Mouse (Mus musculus) 3T3-L1 (cell line): ENCODE data around the gene Chdh.

Experiments used
- DNase-seq: peaks from one replicate; pipeline ENCODE4 v3.0.0-alpha.2; 2015; ENCODE audit warnings: low read depth, low spot score

Gene Chdh

GRCm38 (mm10) chr14:30011886-30012560 is 3.2 kb downstream of the Chdh start:
- peak; percentile 62 for DNase-seq

GRCm38 (mm10) chr14:30014487-30014886 is 5.7 kb downstream of the Chdh start:
- DNase-seq: no peak

GRCm38 (mm10) chr14:30015008-30015407 is 6.2 kb downstream of the Chdh start:
- no peak for DNase-seq

DNA sequence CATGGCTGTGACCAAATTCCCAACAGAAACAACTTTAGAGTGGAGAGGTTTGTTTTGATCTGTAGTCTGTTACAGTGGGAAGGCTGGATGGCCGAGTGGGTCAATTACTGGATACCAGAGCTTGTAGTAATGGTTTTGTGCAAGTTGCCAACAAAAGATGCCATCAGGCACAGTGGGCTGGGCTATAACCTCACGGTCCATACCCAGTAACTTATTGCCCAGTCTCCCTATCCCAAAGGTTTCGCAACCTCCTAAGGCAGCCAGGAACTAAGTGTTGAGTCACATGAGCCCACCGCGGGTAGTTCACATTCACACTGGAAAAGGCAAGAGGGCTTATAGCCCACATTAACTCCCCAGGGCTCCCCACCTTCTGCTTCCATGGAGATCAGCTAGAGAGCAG is 7.8 kb downstream of the Chdh start:
- DNase-seq: no peak

GRCm38 (mm10) chr14:30017794-30018462 is 9.1 kb downstream of the Chdh start:
- DNase-seq: no peak

- DNase-seq: no peak
Measured at GRCm38 (mm10) chr14:30018463-30018801, 9.6 kb downstream of the Chdh start.

- no peak for DNase-seq
Measured at GRCm38 (mm10) chr14:30018846-30019245, 10.0 kb downstream of the Chdh start.

DNA sequence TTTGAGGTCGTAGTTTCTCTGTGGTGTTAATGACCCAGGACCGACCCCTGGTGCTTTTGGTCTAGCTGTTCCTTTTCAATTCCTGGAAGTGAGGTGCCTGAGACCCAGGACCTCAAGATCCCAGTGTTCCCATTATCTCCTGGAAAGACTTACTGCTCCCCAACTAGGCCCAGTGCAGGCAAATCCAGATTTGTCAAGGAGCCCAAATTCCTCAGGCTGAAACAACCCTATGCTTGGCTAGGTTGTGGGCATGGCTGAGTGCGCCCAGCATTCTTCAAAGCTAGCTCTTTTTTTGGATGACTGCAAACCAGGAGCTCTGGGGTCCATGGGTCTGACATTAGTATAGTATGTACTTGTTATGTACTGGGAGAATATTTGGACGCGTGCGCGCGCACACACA is 10.6 kb downstream of the Chdh start:
- DNase-seq: no peak

GRCm38 (mm10) chr14:30019792-30020575 is 11.2 kb downstream of the Chdh start:
- DNase-seq: peak; percentile 5

- no peak for DNase-seq
Measured at GRCm38 (mm10) chr14:30022471-30022870, 13.6 kb downstream of the Chdh start.

GRCm38 (mm10) chr14:30024387-30024786 is 15.6 kb downstream of the Chdh start:
- DNase-seq: no peak

- DNase-seq: no peak
Measured at GRCm38 (mm10) chr14:30027378-30027777, 18.6 kb downstream of the Chdh start.

GRCm38 (mm10) chr14:30033405-30033804 is 24.6 kb downstream of the Chdh start:
- DNase-seq: no peak

DNA sequence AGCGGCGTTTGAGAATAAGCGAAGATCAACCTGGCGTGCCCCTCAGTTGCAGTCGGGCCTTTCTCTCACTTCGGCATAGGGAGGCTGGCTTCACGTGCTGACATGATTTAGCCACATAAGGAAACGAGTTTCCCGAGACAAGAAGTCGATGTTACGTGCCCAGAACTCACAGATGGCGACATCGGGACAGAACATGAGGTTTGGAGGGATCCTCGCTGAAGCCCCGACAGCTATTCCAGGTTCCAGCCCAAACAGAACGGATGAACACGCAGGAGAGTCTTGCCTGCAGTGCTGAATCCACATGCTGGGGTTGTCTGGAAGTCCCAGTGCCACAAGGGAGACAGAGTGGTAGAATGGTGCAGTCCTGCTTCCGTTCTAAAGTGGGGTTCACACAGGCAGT is 29.6 kb downstream of the Chdh start:
- DNase-seq: no peak

DNA sequence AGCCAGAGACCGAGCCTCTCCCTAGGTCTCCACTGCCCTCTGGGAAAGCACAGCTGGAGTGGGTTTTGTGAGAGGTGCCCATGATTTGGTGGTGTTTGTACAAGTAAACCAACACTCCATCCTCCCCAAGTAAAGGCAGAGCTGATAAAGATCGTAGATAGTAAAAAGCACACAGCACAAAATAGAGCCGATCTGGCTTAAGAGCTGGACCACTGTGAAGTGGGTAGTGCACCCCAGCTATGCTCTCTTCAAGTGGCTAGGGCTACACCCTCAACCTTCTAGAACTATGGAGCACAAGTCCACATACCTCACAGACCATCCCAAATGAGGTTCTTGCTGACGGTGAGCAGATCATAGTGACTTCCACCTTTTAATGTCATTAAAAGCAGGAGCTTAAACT is 30.6 kb downstream of the Chdh start:
- no peak for DNase-seq

- DNase-seq: no peak
Measured at GRCm38 (mm10) chr14:30041836-30042235, 33.0 kb downstream of the Chdh start.

- no peak for DNase-seq
Measured at GRCm38 (mm10) chr14:30043356-30043940, 34.6 kb downstream of the Chdh start.

- no peak for DNase-seq
Measured at GRCm38 (mm10) chr14:30045239-30045638, 36.4 kb downstream of the Chdh start.

DNA sequence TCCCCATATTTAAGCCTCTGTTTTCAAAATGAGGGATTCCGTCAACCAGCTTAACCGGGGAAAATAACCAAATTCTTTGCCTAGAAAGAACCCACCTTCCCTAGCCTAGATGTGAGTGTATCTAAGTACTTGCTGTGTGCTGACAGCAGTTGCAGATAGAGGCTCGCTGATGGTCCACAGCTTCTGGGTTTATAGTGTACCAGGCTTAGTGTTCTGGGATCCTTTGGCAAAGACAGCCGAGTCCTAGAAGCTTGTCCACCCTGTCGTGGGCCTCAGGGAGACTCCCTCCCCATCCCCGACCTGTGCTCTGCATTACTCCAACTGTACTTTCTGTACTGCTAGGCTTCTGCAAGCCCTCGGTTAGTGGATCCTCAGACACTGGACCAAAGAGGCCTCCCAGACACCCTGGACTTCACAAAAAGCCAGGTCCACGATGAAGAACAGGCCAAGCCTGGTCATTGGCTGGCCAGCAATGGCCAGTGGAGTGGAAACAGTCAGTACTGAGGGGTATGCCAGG is 36.9 kb downstream of the Chdh start:
- no peak for DNase-seq

- no peak for DNase-seq
Measured at GRCm38 (mm10) chr14:30046976-30047375, 38.2 kb downstream of the Chdh start.

DNA sequence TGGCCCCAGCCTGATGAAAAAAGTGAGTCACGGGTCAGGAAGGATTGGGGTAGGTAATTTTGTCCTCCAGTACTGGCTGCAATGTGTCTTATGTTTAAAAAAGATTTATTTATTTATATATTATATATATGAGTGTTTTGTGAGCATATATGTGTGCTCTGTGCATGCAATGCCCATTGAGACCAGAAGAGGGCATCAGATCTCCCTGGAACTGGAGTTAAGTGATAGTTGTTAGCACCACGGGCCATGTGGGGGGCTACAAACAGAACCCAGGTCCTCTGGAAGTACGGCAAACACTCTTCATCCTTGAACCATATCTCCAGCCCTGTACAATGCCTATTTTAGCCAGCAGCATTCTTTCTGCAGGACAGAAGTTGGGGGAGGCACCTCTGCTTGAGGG is 39.2 kb downstream of the Chdh start:
- no peak for DNase-seq

GRCm38 (mm10) chr14:30050280-30050679 is 41.5 kb downstream of the Chdh start:
- DNase-seq: no peak
